Mouse (Mus musculus) gastrocnemius, adult 8-10 months (tissue): ENCODE measurements at regions not wholly inside any gene's neighbourhood (a gene's known extent, or its start where the extent isn't known, plus 50 kb on each side); places are given as distances from the start of the nearest gene placed in this dataset.
A peak's percentile ranks its signal among the peaks of the same experiment; 100 is the strongest.

ENCODE experiments used
- DNase-seq, 2 experiments: peaks; one replicate each; pipeline ENCODE4 v3.0.0; 2022; ENCODE audit warnings: low spot score in 2 of 2

DNA sequence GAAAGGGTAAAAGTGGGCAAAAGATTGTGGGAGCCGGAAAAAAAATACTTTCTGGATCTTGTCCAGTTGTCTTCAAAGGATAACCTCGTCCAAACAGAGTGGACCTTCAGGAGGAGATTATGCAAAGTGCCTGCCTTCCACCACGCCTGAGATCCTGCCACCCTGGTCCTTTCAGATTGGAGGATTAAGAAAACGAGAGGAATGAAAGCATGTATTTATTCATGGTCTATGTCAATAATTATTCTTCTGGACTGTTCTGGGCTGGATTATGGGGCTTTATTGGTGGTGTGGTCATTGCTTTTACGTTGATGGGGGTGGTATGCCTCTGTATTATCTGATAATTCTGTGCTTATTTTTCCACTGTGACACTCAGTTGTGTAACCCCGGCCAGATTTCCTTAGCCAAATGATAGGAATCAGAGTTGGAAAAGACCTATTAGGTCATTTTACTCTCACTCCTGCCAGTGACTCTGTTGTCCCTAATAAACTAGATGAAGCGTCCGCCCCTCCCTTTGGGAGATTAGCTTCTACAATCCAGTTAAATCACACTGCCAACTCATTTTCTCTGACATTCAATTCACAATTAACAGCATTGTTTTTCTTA lies 656.3 kb downstream of the Slc22a22 start:
- no peak for DNase-seq

DNA sequence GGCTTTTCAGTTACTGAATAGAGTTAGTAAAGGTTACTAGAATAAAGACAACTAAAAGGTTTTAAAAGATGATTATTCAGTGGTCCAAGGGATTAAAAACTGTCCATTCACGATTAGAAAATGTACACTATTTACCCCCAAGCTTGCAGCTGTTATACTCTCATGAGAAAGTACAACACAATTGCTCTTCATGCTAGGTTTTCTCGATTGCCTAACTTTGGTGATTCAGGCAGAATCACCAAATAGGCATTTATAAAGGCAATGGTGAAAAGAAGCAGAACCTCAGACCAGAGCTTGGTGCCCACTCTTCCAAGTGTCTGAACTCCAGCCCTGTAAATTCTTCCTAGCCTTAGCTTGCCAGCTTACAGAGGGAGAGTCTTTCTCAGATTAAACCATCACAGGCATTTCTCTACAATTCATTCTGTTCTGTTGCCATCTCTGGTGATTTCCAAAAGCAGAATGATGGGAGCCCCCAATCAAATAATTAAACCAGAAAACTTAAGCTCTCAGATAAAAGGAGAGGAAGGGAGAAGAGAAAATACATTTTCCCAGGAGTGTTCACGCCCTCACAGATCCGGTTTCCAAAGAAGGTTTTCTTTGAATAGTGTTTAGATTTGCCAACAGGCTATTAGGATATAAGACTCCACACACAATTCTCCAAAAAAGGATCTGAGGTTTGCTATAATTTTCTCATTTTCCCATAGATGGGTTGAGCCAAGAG lies 657.0 kb downstream of the Slc22a22 start:
- DNase-seq = no peak

DNA sequence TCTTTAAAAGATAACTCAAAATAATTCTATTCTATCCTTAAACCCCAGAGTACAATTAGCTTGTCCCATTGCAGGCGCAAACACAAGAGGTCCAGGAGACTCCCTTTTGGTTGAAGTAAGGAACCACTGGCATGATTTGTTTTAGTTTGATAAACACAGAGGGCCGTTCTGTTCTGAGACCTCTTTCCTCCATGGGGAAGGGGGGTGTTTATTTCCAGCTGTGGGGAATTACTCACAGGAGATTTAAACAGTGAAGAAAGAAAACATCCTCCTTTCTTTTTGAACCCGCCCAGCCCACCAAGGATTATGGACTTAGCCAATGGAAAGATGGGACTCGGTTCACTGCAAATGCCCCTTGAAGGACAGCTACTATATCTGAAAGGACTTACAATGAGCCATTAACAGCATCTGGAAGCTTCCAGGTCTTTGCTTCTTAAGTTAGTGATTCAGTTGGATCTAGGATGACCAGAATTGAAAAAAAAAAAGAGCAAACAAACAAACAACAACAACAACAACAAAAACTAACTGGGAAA lies 659.2 kb downstream of the Slc22a22 start:
- DNase-seq = no peak

DNA sequence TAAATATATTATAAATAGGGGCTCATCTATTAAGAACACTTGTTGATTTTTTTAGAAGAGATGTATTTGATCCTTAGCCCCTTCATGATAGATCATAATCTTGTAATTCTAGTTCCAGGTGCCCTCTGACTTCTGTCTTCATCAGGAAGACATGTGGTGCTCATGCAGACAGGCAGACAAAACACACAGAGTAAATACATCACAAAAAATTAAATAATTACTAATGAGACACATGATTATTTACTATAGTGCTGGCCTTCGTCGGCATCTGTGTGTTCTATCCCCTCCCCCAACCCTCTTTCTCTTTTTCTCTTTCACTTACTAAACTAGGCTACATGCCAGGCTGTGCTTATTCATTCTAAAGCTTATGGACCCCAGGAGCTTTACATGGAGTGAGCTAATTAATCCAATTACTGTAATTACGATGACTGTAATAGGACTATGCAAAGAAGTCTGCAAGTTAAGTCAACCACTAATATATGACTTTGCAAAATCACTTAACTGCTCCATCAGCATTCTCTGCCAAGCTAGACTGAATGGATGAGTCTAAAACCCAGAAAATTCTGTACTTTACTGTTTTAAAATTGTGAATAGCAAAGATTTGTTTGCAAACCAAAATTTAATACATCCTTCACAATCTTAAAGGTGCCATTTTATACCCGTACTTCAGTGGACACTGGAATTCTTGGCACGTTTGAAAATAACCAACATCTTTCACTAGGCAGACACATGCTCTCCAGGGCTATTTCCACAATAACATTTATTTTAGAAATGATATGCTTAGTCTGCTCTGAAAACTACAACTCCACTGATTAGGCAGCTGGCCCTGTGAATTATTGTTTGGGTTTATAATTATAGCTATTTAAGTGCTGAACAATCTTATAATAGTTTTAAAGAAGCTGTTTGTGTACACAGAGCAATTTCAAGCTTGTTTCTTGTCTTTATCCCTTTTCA lies 659.9 kb downstream of the Slc22a22 start:
- DNase-seq = no peak

DNA sequence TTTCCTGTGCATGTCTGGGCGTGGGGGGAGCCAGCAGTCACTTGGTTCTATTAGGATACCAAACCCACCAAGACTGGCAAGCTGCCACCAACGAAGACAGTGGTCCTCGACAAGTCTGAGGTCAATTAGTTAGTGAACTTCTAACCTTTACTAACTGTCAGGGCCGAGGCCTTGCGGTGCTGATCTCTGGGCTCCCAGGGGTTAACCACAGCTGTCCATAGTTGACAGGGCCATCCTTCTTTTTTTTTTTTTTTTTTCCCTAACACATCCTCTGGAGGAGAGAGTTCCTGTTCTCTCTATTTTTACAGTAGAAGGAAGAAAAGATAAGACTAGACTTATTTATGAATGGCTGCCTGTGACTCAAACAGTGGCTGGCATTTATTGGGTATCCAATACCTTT lies 663.5 kb downstream of the Slc22a22 start:
- no peak for DNase-seq

DNA sequence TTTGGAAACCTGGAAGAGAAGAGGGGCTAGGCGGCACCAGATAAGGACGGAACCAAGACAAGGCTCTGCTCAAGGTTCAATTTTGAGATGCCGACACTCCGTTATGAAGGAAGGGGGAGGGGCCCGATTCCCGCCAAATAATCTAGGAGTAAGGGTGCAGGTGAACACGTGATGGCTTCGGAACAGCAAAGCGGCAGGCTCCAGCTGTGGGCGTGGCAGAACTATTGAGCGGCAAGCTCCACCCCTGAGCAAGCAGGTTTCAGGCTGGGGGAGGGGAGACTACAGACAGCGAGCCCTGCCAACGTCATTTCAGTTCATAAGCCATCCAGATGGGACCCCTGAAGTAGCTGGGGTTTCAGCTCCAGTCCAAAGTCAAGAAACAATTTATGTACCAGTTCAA lies 667.3 kb downstream of the Slc22a22 start:
- no peak for DNase-seq

DNA sequence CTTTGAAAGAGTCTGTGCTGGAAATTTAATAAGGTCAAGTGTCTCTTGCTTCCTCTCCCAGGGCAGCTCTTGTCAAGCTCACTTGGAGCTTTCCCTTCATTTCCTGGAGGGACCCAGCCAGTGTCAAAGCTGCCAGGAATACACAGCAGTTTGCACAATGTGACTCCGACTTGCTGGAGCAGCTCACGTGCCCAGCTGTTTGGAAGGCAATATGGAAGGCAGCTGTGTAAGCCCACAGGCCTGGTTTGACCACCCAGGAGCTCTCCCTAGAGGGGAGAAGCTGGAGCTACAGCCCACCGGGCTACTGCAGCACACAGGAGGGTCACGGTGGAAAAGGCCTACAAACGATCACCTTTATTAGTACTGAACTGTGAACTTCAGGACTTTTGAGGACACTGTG lies 669.8 kb downstream of the Slc22a22 start:
- peak in 1 of 2 experiments; percentile 13 for DNase-seq

DNA sequence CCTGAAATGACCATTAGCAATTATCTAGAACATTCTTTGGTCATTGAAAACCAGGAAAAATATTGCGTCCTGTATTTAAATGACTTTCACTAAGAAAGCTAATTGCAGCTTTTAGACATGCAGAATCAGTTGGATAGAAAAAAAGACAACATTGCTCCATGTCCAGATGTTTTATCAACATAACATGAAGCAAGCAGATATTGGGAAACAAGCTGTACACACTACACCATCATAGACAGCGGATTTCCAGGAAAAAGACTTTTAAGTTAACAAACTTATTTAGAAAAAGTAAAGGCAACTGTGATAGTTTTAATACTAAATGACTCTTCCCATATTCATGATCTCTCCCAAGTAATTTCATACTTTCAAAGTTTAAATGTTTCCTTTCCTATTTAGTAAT lies 675.5 kb downstream of the Slc22a22 start:
- no peak for DNase-seq

DNA sequence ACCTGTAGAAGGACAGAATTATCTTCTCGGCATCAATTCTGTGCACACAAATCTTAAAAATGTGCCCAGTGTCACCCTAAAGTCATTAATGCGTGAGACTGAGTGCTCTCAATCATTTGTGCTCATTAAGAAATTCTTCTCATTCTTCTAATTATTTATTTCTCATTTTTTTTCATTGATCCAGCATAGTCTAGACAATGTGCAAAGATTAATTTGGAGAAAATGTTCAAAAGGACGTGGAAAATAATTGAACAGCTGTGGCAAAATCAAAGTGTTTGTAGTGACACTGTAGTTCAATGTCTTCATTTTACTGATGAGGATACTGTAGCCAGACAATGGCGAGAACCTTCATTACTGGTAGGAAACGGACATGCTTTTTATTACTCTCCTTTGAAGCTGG lies 702.0 kb downstream of the Slc22a22 start:
- no peak for DNase-seq

DNA sequence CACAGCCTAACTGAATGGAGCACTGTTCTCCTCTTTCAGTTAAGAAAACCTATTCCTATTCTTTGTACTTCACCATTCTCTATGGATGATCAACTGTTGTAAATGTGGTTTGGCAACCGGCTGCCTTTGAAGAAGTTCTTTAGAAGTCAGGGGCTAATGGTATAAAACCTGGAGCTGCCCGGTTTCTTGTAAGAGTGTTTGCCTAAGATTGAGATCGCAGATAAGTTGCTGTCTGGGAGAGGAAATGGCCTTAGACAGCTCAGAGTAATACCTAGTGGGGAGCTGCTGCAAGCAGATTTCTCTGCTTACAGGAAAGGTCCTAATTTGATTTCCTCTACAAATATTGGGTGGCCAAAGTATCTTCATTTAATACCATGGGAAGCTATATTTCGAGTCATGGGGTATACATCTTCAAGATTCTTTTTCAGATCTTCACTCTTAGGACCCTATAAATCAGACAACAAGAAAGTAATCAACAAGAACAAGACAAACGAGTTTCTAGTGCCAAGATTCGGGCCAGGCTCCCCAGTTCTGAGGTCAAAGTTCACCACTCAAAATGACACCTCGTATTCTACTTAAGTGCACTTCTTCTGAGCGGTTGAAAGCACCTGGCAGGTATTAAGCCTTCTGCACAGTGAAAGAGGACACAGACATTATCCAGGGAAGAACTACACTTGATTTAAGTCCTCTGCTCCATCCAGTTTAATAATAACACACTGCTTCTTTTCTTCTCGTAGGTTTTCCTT lies 702.6 kb downstream of the Slc22a22 start:
- DNase-seq = no peak

DNA sequence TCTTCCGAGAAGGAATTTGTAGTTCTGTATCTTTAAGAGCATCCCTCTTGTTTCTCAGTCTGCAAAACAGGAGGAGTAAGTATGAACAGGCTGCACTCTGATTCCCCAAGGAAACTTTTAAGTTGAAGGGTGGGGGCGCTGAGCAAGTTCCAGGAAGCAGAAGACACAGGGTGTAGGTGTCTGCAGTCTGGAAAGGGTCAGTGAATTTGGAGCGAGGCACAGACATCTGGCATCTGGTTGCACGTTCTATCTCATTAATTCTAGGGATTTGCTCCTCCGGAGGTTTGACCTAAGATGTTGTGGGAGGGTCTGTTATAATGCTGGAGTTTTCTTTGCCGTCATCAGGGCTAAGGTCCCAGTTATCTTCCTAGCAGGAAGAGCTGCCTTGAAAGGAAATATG lies 711.1 kb downstream of the Slc22a22 start:
- DNase-seq = peak; percentile 6 to 32

DNA sequence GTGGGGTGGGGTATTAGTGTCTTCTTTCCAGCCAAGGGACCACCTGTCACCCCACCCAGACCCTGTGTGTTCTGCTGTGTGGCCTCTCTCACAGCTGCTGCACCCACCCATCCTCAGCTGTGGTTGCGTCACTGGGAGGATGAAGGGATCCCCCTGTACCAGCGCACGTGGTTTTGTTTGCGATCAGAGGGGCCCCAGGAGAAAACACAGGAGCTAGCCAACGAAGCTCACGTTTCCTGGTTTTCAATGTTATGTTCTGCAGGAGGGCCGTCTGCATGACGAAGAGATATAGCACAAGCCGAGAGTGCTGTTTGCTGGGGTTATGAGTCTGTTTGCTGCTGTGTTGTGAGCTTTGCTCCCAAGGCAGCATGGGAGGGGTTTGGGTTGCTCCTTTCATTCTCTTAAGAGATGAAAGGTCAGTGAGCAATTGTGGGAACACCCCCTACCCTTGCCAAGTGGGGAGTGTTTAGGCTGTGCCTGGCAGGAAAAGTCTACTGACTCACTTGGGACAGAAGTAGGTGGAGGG lies 712.4 kb downstream of the Slc22a22 start:
- peak; percentile 35 to 43 for DNase-seq

DNA sequence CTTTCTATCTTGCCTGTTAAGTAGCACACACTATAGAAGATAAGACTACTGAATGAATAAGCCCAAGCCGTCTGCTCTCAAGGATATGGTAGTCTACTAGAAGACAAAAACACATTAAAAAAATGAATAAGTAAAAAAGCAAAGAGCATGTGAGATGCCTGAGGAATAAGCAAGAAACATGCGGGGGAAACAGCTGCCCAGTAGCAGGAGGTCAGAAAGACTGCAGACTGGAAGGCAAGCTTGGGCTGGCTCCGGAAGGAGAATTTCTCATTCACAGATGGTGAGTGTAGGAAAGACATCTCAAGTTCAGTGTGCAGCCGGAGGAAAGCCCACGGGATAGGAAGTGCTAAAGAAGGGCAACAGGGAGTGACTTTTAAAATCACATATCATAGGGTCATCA lies 713.4 kb downstream of the Slc22a22 start:
- no peak for DNase-seq

DNA sequence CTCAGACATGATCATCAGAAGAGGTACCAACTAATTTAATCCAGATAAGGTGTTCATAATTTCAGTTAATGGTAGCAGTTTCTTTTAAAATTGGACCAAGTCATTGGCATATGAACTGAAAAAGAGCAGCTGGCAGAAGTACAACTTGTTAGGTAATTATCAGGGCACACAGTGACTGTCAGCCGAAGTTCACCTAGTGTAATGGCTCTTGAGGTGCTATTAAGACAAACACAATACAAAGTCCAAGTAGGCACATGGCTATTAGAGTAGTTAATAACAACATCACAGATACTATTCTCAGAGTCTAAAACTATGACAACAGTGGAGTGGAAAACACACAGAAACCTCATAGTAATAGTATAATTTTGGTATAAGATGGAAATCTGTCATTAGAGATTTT lies 730.7 kb downstream of the Slc22a22 start:
- DNase-seq = no peak

DNA sequence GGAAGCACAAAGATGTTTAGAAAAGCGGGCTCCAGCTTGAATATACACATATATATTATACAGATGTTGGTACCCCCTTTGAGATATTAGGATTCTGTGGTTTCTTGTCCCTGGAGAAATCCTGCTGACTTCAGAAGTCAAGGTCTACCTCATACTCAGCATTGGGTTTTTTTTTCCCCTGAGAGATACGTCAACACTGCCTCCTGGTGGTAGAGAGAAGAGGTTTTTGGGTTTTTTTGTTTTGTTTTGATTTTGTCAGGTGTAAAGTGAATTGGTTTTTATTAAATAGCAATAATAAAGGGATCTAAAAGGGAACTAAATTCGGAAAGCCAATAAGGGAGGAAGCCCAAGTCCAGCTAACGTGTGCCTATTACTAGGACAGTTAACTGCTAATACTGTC lies 732.5 kb downstream of the Slc22a22 start:
- no peak for DNase-seq
